Mouse (Mus musculus) thymus, adult 18-20 months (tissue): ENCODE measurements around the gene Mfap4.

Source experiments
- DNase-seq, 2 experiments: peaks; one replicate each; pipeline ENCODE4 v3.0.0; 2022; ENCODE audit warnings: mixed read lengths in 2 of 2

Gene Mfap4

GRCm38 (mm10) chr11:61519484-61520107 lies 34.4 kb downstream of the Mfap4 start:
- no peak for DNase-seq

- no peak for DNase-seq
Observed at GRCm38 (mm10) chr11:61526872-61527271, 41.6 kb downstream of the Mfap4 start.

GRCm38 (mm10) chr11:61529268-61529713 lies 44.1 kb downstream of the Mfap4 start:
- DNase-seq = no peak

- no peak for DNase-seq
Observed at GRCm38 (mm10) chr11:61532820-61533219, 47.6 kb downstream of the Mfap4 start.

- no peak for DNase-seq
Observed at GRCm38 (mm10) chr11:61533571-61533970, 48.3 kb downstream of the Mfap4 start.

GRCm38 (mm10) chr11:61535530-61535929 lies 50.3 kb downstream of the Mfap4 start:
- no peak for DNase-seq

GRCm38 (mm10) chr11:61536952-61537351 lies 51.7 kb downstream of the Mfap4 start:
- DNase-seq = no peak

- DNase-seq = no peak
Observed at GRCm38 (mm10) chr11:61537362-61537761, 52.1 kb downstream of the Mfap4 start.
